Mouse (Mus musculus): ENCODE results near the gene Ilf3.

The Ilf3 gene

DNA sequence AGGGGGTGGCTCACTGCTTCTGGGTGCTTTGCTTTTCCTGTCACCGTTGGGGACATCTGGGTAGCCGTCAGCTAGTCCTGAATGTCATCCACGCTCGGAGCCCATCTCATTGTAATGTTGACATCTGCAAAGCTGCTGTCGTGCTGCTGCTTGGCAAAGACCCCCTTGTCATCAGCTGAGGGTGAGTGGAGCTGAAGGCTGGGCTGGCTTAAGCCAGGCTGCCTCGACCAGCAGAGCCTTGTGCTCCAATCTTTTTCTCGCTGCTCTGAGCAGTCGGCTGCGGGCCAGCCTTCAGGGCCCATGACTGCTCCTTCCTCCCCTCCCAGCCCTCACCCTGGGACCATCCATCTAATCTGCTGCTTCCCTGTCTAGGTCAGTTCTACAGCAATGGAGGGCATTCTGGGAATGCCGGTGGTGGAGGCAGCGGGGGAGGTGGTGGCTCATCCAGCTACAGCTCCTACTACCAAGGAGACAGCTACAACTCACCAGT, 35.1 kb downstream of the Ilf3 start:
- no peak for DNase-seq (ENCODE audit: low read depth, low spot score)

DNA sequence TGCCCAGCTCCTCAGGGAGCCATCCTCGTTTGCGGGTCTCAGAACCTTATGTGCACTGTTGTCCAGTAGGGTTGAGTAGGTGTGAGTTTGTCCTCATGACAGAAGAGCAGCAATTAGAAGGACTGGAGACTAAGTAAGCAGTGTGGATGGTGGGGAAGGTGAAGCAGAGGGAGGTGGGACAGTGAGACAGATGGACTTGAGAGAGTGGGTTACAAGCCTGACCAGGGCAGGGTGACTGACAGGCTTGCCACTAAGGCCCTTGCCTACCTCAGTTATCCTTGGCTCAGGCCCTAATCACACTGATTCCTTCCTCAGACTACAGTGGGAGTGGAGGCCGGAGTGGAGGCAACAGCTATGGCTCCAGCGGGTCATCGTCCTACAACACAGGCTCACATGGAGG, 36.1 kb downstream of the Ilf3 start:
- DNase-seq (ENCODE audit: low read depth, low spot score): no peak

DNA sequence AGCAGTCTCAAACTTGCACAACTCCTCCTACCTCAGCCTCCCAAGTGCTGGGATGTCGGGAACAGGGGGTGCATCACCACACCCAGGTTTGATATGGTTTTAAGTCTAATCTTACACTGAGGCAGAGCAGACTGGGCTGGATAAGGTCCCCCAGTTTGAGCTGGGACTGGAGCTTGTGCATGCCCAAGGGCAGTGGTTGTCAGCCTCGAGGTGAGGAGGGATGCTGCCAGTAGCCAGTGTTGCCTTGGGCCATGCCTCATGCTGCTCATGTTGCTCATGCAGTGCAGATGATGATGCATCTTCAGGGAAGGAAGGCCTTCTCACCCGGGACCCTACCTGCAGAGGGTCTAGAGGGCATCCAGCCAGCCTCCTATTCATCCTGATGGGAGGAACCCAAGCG, 37.9 kb downstream of the Ilf3 start:
- no peak for DNase-seq (ENCODE audit: low read depth, low spot score)

DNA sequence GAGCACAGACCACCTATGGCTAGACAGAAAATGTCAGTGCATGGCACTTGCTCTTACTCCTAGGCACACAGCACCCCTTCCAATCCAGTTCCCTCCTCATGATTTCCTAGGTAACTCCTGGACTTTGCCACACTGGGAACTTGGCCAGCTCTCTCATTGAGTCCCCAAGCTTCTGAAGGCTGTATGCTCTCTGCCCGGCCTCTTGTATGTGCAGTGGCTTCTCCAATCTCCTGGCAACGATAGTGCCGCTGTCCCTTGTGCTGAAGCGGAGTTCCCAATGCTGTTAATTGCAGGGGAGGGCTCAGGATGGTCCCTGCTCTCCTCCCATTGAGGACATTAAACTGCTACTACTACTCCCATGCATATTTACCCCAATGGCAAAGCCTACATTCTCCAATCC, 40.3 kb downstream of the Ilf3 start:
- DNase-seq (ENCODE audit: low read depth, low spot score): peak; percentile 62

DNA sequence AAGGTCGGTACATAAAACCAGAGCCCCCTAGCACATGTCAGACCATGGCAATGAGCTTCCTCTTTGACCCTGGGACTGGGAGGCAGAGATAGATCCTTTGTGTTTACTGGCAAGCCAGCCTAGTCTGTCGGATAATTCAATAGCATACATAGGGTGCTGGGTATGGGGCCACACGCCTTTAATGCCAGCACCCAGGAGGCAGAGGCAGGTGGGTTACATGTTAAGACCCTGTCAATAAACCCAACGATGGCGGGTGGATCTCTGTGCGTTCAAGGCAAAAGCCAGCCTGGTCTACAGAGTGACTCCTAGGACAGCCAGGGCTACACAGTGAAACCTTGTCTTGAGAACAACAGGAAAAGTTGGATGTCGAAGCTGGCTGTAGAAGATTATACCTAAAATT, 41.0 kb downstream of the Ilf3 start:
- no peak for DNase-seq (ENCODE audit: low read depth, low spot score)

DNA sequence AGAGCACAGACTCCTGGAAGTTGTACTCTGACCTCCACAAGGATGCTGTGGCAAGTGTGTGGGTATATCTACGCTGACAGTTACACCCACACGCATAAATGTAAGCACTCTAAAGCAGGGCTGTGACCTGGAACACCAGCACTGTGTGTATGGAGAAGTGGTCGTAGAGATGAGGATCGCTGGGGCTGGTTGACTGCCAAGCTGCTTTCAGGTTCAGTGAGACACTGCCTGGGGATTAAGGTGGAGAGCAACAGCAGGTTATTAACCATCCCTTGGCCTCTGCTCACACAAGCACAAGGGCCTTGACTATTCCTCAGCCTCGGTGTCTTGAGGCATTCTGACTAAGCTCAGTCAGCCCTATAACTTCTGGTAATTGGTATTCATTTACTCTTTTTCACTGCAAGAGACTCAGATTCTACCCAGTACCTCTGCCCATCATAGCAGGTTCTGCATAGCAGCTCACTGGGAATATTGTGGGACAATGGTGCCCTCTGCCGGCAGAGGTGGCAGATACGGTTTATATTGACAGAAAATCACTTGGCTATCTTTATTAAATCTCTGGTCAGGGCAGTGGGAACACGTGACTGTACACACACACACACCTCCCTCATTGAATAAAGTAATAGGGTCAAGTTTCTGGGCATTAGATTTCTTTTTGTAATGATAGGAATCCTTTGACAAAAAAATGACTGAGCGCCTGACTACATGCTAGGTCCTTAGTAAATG, 42.1 kb downstream of the Ilf3 start:
- DNase-seq (ENCODE audit: low read depth, low spot score): peak; percentile 80

DNA sequence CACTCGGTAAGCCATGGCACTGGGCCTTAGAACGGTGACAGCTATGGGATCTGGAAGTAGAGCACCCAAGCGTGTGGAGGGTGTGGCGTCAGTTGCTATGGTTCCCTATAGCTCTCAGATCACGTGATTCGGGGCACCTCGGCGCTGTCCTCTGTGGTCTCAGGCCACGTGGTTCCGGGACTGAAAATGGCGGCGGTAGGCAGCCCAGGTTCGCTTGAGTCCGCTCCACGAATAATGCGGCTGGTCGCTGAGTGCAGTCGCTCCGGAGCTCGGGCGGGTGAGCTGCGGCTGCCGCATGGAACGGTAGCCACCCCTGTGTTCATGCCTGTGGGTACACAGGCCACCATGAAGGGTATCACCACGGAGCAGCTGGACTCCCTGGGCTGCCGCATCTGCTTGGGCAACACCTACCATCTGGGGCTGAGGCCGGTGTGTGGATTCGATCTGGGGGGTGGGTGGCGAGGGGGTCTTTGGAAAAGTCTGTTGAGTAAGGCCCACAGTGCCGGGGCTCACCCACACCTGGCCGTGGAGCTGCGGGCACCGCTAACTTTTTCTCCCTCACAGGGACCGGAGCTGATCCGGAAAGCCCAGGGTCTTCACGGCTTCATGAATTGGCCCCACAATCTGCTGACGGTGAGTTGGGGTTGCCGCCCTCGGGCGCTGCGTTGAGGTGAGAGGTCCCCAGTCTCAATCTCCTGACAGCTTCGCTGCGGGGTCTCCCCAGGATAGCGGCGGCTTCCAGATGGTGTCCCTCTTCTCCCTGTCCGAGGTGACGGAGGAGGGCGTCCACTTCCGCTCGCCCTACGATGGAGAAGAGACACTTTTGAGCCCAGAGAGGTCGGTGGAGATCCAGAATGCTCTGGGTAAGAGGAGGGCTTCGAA, 44.2 kb downstream of the Ilf3 start, which contains the start of gene Qtrt1:
Gene Qtrt1, plus strand, starts transcription at position 169 of the 882 bp plus-strand sequence.
- peak; percentile 95 for DNase-seq (ENCODE audit: low read depth, low spot score)

DNA sequence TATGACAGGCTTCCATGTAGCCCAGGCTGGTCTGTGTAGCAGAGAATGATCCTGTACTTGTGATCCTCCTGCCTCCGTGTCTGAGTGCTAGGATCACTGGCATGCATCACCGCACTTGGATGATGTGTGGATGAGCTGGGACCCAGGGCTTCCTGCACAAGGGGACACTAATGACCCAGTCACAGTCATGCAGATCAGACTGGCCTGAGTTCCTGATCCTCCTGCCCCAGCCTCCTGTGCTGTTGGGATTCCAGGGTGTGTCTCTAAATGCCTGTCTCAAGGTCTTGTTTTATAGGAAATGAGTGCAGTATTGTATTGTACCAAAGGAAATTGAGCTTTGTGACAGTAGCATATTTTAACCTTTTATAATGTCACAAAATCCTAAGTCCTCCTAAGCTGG, 50.2 kb downstream of the Ilf3 start:
- DNase-seq (ENCODE audit: low read depth, low spot score): peak; percentile 81

DNA sequence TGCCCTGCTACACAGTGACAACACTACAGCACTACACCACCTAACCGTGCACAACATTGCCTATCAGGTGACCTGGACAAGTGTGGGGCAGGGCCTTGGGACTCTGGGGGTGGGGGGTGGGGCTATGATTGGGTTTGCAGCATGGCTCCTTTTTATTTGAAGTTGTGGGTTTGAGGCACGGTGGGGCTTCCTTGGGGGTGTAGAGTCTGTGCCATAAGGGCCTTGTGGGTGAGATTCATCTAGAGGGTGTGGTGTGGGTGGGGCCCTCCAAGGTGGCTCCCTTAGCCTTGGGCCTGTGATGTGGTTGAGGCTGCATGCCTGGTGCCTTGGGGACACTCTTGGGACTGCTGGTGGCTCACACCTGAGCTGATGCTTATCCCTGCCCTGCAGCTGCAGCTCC, 52.0 kb downstream of the Ilf3 start:
- DNase-seq (ENCODE audit: low read depth, low spot score): no peak

DNA sequence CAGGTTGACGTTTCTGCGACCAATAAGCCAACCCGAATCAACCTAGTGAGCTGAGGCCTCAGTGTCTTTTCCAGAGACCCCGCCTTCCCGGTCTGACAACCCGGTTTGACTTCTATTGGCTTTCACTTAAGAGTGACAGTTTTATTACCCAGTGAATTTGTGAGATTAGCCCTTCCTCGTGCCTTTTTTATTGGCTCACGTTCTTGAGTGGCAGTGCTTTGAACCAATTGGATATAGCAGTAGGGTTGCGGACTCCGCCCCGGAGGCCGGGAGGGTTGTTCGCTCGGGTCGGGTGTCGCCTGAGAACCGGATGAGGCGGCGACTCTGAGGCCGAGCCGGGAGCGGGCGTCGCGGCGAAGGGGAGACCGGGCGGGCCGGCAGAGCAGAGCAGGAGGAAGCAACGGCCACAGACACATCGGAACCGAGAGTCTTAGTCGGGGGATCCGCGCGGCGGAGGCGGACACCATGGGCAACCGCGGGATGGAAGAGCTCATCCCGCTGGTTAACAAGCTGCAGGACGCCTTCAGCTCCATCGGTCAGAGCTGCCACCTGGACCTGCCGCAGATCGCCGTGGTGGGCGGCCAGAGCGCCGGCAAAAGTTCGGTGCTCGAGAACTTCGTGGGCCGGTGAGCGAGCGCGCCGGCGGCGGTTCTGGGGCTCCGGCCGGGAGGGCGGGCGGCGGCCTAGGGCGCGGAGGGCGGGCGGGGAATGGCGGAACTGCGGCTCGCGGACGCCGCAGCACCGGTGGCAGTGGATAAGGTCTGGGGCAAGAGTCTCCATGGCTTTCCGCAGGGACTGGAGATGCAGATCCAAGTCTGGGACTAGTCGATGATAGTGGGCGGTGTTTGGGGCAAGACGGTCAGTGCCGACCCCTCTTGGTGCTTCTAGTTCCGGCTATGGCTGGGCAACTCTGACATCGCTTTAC, 57.2 kb downstream of the Ilf3 start, which contains the start of gene Dnm2:
Gene Dnm2, plus strand, starts transcription at position 278 of the 925 bp plus-strand sequence.
- peak; percentile 100 for DNase-seq (ENCODE audit: low read depth, low spot score)

DNA sequence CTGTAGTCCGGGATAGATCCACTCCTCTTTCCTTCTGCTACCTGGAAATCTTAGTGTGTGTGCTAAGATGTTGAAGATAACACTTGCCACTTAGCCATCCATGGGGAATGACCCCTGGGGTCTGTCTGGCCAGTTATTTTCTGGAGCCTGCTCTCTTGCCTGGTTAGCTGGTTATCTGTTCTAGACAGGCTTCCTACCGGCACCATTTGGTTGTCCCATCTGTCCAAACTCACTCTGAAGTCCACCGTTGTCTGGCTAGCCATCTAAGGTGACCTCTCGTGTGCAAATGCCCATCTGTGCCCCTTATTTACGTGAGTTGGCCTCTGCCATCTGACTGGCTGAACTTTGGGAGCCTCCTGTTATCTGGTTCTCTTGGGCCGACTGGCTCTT, 57.9 kb downstream of the Ilf3 start:
- DNase-seq (ENCODE audit: low read depth, low spot score): no peak

DNA sequence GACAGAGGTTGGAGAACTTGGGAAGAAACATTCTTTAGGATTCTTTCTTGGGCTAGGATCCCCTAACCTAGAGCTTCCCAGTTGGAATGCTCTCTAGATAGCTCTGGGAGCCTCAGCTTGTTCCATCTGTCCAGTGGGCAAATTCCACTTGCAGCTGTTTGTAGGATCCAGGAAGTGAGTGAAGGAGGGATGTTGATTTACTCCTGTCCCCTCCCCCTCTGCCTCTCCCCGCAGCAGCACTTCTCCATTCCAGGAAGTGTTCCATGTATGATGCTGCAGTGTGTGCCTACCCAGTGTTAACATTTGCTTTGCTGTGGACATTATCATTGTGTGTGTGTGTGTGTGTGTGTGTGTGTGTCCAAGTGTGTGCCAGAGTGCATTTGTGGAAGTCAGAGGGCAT, 58.3 kb downstream of the Ilf3 start:
- peak; percentile 47 for DNase-seq (ENCODE audit: low read depth, low spot score)

DNA sequence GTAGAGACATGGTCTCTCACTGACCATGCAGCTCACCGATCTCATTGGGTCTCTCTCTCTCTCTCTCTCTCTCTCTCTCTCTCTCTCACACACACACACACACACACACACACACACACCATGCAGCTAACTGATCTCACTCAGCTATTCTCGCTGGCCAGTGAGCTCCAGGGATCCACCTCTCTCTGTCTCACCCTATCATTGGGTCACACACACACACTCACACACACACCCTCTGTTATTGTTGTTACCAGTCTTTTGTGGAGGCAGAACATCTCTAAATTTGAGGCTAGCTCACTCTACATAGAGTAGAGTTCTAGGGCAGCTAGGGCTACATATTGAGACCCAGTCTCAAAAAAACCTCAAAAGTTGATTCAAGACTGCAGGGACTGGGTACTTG, 58.9 kb downstream of the Ilf3 start:
- no peak for DNase-seq (ENCODE audit: low read depth, low spot score)

DNA sequence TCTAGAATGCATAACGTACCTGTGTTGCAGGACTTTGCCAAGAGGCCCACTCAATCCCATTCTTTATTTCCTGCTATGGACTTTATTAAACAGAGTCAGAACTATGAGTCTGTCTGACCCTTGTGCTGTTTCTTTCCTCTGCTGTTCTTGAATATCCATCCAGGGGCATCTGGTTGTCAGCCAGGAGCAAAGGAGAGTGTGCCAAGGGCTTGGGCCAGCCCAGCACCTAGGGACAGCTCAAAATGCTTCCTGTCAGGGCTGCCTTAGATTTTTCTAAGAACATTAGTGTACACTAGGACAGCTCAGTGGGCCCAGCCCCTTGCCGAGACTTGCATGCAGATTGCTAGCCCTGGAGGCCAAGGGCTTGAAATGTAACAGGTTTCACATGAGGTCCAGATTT, 60.1 kb downstream of the Ilf3 start:
- DNase-seq (ENCODE audit: low read depth, low spot score): no peak

DNA sequence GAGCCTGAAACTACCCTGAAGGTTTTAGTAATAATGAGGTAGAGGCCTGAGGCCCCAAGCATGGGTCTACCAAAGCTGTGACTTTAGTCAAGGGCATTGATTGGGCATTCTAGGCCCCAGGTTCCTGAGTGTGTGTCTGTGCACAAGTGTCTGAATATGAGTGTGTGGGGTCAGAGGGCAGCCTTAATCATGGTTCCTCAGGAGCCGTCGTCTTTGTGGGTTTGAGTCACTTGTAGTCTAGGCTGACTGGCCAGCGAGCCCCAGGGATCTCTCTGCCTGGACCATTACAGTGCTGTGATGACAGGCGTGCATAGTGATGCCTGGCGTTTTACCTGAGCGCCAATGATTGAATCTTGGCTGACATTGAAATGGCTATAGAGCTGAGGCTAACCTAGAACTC, 60.5 kb downstream of the Ilf3 start:
- DNase-seq (ENCODE audit: low read depth, low spot score): no peak

DNA sequence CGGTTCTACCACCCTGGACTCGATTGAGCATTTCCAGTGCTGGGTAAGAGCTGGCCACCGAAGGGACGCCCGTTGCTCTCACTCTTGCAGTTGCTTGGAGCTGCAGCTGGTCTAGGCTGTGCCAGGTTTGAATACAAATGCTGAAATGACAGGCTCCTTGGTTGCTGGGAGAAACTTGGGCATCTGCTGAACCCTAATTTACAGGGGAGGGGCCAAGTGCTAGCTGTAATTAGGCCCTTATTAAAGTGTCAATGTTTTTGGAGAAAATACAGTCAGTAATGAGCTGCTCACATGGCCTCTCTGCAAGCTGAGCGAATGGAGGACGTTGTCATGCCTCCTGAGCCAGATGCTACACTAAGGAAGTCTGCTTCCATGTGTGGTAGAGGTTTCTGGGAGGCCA, 63.1 kb downstream of the Ilf3 start:
- DNase-seq (ENCODE audit: low read depth, low spot score): no peak

DNA sequence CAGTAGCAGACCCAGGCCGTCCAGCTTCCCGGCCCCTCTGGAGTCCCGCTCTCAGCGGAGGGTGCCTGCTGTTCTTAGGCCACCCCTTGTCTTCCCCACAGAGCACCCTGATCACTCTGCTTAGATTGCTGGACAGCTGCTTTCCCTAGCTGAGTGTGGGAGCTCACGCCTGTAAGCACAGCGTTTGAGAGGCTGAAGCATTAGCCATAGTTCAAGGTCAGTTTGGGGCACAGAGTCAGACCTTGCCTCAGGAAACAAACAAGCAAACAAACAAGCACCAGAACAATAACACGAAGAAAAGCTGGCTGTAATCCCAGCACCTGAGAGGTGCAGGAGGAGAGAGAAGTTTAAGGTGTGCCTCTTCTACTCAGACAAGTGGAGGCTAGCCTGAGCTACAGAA, 64.4 kb downstream of the Ilf3 start:
- peak; percentile 58 for DNase-seq (ENCODE audit: low read depth, low spot score)

DNA sequence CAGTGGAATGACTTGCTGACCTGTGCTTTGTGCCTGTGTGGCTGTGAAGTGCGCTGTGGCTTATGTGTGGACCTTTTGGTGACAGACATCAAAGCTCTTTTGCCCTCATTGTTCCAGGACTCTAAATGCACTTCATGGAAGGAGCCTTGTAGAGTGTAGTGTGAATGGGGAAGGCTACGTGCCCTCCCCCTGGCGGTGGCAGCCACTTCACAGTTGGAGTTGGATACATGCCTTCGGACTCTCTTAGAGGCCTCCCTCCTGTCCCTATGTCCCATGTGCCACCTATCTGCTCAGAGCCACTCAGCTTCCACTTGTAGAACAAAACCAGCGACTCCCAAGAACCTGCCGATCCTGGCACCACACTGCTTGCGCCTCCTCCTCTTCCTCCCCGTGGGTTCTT, 66.1 kb downstream of the Ilf3 start:
- no peak for DNase-seq (ENCODE audit: low read depth, low spot score)

DNA sequence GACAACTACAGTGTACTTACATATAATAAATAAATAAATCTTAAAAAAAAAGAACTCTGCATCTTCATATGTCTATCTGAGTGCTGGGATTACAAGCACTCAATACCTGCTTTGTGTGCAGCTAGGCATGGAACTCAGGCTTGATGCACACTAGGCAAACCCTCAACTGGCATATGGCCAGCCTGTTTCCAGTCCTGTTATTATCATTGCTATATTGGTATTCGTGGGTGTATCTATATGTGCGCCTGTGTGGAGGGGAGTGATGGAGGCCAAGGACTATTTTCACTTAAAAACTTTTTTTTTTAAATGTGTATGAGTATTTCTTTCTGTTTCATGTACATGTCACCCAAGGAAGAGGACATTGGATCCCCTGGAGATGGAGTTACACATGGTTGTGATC, 66.7 kb downstream of the Ilf3 start:
- no peak for DNase-seq (ENCODE audit: low read depth, low spot score)

DNA sequence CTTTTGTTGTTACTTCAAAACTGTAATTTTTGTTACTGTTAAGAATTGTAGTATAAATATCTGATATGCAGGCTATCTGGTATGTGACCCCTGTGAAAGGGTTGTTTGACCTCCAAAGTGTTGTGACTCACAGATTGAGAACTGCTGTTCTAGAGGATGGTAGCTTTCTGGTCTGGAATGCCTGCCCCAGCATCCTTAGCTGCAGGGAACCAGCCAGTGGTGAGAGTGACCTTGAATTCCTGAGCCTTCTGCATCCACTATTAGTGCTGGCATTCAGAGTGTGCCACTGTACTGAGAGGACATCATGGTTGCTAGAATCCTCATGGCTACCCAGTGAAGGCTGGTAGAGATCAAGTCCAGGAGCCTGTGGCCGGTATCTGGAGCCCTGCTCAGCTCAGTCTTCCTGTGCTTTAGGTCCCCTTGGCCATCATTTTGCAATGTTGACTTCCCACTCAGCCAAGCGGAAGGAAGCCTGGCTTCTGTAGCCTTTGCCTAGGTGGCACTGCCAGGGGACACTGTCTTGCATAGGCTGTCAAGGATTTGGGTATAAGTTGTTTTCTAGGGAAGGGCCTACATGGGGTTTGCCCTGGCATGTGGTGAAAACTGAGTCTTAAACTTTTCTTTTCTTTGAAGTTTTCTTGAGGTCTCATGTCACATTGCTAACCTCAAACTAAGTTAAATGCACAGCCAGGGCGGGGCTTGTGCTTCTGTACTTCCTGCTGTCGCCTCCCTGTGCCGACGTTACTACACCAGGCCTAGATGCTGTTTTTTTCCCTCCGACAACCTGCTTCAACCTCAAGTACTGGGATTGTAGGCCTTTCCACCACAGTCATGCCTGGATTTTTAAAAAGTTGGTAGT, 68.3 kb downstream of the Ilf3 start:
- DNase-seq (ENCODE audit: low read depth, low spot score): peak; percentile 56

DNA sequence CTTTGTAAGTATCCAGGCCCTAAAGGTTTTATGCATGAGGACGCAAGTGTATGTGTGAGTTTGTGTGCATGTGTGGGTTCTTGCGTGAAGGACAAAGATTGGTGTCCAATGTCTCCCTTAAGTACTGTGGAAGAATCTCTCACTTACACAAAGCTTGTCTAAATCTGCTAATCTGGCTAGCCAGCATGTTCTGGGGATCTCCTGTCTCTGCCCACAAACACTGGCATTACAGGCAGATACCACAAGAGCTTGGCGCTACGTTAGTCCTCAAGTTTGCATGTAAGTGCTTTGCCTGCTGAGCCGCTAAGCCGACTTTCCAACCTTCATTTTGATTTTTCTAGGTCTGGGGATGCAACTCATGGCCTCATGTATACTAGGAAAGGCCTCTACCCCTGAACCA, 69.9 kb downstream of the Ilf3 start:
- no peak for DNase-seq (ENCODE audit: low read depth, low spot score)
